Mouse (Mus musculus) lung, postnatal 0 days (tissue): Measurements from ENCODE around the gene Sbk3. TPM values are rescaled to one million over a fixed set of nuclear protein-coding genes. Genes with fewer than 3 reads are reported as not detected.

Experiments used
- ATAC-seq: fragments of 200-750 bp; cut with Nextera tagmentation; 2 replicates; pipeline ENCODE4 v1.8.0; 2017; ENCODE audit warnings: moderate library complexity
- DNase-seq: peaks from one replicate; pipeline ENCODE4 v3.0.0-alpha.2; 2016; ENCODE audit warnings: low spot score
- H3K27ac ChIP-seq: fragments of 300-500 bp; sonication (generic); 2 replicates; pipeline ENCODE4 v1.5.1; 2014; ENCODE audit warnings: antibody characterized with exemption, mild to moderate bottlenecking, low read length, mixed read lengths
- H3K27me3 ChIP-seq: fragments of 300-500 bp; sonication (generic); replicated peaks from 2 replicates; pipeline ENCODE4 v1.6.1; 2014; ENCODE audit warnings: low read length, mixed read lengths; ENCODE audit not compliant: insufficient read depth
- H3K36me3 ChIP-seq: fragments of 300-500 bp; sonication (generic); 2 replicates; pipeline ENCODE4 v1.6.1; 2014; ENCODE audit warnings: low read length, mixed read lengths; ENCODE audit not compliant: insufficient read depth
- H3K4me1 ChIP-seq: fragments of 300-500 bp; sonication (generic); 2 replicates; pipeline ENCODE4 v1.6.1; 2014; ENCODE audit warnings: antibody characterized with exemption, low read depth, low read length, mixed read lengths; ENCODE audit not compliant: insufficient read depth
- H3K4me2 ChIP-seq: fragments of 300-500 bp; sonication (generic); replicated peaks from 2 replicates; pipeline ENCODE4 v1.6.1; 2014; ENCODE audit warnings: low read depth, mild to moderate bottlenecking, low read length, moderate library complexity, mixed read lengths
- H3K4me3 ChIP-seq: fragments of 300-500 bp; sonication (generic); 2 replicates; pipeline ENCODE4 v1.5.1; 2014; ENCODE audit warnings: low read depth, low read length
- H3K9ac ChIP-seq: fragments of 300-500 bp; sonication (generic); replicated peaks from 2 replicates; pipeline ENCODE4 v1.6.1; 2014; ENCODE audit warnings: low read depth, mild to moderate bottlenecking
- H3K9me3 ChIP-seq: fragments of 300-500 bp; sonication (generic); 2 replicates; pipeline ENCODE4 v1.6.1; 2016; ENCODE audit warnings: low read length, mixed read lengths
- CTCF ChIP-seq: IDR thresholded peaks from 2 replicates; pipeline ENCODE4 v1.5.1; 2016; ENCODE audit warnings: antibody characterized with exemption, mild to moderate bottlenecking
- EP300 ChIP-seq: IDR thresholded peaks from 2 replicates; pipeline ENCODE4 v1.6.1; 2016; ENCODE audit warnings: antibody characterized with exemption, mild to moderate bottlenecking, control low read depth
- WGBS: fragments of 180-500 bp; shearing (Covaris S2); extraction: QIAGEN DNeasy Blood & Tissue Kit; methylation state at CpG from one replicate; pipeline ENCODE4 v1.1.7; 2014; 5-methylcytosine and 5-hydroxymethylcytosine counted together
- polyA plus RNA-seq: library from polyadenylated mRNA; unstranded; fragments of >200 nt; fragmentation: Nextera tagmentation; extraction: Ambion mirVana; gene quantifications from 2 replicates; pipeline ENCODE4 v1.2.1, GENCODE M21; 2015

Sbk3 gene
- polyA plus RNA-seq, 1 experiment from 2014 or later, result 0.37 TPM

DNA sequence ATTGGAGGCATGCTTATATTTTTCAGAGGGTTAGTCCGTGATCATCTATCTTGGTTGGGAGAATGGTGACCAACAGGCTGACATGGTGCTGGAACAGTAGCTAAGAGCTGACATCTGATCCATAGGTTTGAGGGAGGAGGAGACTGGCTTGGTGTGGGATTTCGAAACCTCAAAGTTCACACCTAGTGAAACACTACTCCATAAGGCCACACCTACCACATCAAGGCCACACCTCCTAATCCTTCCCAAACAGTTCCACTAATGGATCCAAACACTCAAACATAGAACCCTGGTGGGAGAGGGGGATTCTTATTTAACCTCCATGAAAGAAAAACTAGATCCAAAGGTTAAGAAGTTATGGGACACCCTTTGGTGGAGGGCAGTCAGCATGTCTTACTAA, 46.0 kb upstream of the Sbk3 start:
- Histone ChIP-seq H3K4me3 (no peak overlapping the region), H3K4me1 (0 out of 2 replicates have a peak, but pooled peaks cover 4% of the 10 kb centered on the region), H3K9ac (no peak overlapping the region), H3K9me3 (no peaks in the 10 kb centered on the region), H3K27me3 (no peaks in the 10 kb centered on the region), H3K36me3 (no peaks in the 10 kb centered on the region), H3K27ac (no peak overlapping the region), H3K4me2 (no peak overlapping the region)
- DNase-seq (no peak), ATAC-seq (no peak)
- WGBS, result 96% methylated on average over 2 of the region's 2 CpGs
- TF ChIP-seq CTCF, result no peak
- TF ChIP-seq EP300, result no peak

DNA sequence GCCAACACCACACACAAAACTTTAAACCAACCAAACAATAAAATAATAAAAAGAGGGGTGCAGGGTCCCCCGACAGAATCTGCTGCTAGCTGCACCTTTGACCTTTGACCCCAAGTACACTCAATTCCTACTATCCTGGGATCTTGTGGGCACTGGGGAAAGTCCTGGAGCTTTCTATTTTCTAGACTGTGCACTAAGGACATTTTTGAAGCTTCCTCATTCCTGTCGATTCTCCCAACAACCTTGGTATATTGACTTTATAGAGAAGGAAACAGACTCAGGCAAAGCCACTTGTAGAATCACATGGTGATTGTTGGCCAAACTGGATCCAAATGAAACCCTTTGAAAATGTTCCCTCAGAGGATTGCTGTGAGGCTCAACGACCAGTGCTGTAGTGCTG, 45.1 kb upstream of the Sbk3 start:
- WGBS, result 46% methylated on average over 3 of the region's 3 CpGs
- DNase-seq (peak; percentile 63), ATAC-seq (no peak)
- H3K9me3 ChIP-seq, result no peaks in the 10 kb centered on the region
- H3K27ac ChIP-seq, result peak overlapping the region; percentile 97
- peak overlapping the region; percentile 68 for H3K4me2 ChIP-seq
- peak overlapping the region; percentile 69 for H3K9ac ChIP-seq
- no peaks in the 10 kb centered on the region for H3K27me3 ChIP-seq
- peaks cover 6% of the 10 kb centered on the region for H3K36me3 ChIP-seq
- H3K4me1 ChIP-seq, result 0 out of 2 replicates have a peak, but pooled peaks cover 1% of the 10 kb centered on the region
- TF ChIP-seq CTCF (no peak), EP300 (no peak)
- peak overlapping the region; percentile 61 for H3K4me3 ChIP-seq

DNA sequence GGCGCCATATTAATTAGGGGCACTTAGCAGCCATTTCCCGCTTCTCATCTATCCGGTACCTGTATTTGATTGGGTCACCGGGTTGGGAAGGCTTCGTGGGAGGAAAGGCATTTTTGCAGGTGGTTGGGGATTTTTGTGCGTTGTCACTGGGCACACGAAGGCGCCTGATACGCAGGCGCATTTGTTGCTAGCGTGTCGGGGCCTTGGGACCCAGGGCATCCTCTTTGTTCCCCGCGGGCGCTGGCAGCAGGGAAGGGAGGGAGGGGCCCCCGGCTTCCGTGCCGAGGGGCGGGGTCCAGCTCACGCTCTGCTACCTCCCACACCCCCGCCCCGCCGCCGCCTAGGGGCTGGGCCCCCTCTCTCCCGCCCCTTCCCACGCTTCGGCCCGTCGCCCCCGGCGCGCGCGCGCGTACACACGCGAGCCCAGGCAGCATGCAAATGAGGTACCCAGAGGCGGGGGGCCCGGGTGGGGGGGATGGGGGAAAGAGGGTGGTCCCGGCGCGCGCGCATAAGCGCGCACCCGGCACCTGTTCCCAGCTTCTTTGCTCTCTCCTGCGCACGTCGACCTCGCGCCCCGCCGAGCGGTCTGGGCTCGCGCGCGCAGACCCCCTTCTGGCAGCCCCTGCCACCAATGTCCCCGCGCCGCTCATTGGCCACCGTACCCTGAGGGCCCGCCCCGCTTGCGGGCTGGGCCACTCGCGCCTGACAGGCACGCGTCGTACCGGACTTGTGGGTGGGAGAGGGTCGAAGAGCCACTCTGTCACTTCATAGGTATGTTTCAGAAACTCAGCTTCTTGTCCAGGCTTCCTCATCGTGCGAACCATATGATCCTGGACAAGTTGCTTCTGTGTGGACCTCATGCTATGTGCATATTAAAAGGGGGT, 44.4 kb upstream of the Sbk3 start, which contains the start of gene Gm44973:
Gm44973 (plus strand) TSS at position 379 of the 884 bp plus-strand sequence.
- ATAC-seq (peak; percentile 82), DNase-seq (peak; percentile 98)
- H3K27me3 ChIP-seq, result no peaks in the 10 kb centered on the region
- H3K4me1 ChIP-seq, result no peaks in the 10 kb centered on the region
- 0 out of 2 replicates have a peak, but pooled peaks have one; percentile 3 for TF ChIP-seq CTCF
- TF ChIP-seq EP300, result no peak
- peak within 1 kb of the TSS; percentile 69 for H3K9ac ChIP-seq
- H3K36me3 ChIP-seq, result peaks cover 13% of the 10 kb centered on the region
- peak within 1 kb of the TSS; percentile 97 for H3K27ac ChIP-seq
- WGBS, result under 1% methylated on average over 55 of the region's 76 CpGs
- peak within 1 kb of the TSS; percentile 68 for H3K4me2 ChIP-seq
- H3K9me3 ChIP-seq, result no peaks in the 10 kb centered on the region
- H3K4me3 ChIP-seq, result peak within 1 kb of the TSS; percentile 61

DNA sequence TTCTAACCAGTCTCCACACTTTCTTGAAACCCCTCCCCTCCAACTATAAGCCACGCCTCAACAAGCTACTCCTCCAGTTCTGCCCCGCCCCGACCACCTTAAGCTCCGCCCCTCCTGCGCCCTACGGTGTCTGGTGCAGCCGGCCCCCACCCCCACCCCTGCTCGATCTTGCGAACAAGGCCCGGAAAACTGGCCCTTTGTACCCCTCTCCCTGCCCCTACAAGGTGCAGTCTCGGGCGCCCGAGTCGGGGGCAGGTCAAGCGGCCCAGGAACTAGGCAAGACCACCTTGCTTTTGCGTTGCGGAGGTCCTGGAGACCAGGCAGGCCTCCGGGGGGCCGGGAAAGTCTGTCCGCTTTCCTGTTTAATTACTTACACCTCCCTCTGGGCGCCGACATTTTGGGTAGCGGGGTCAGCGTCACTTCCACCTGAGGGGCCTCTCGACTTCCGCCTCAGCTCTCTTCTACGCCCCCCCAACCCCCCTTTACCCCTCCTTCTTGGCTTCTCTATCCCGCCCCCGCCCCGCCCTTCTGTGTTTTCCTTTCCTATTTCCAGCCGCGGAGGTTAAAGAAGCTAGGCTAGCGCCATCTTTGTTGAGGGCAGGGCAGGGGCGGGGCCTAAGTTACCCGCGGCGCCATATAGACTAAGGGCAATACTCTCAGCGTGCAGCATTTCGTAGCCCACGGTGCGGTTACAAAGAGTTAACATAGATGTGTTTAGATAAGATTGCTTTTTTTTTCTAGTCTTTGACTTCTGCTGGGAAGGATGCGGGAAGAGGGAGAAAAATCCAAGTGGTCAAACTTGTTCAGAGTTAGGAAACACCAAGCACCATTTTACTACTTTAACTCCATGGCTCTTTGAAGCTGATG, 43.5 kb upstream of the Sbk3 start, which contains the start of the genes Zfp524 and Fiz1:
Zfp524 (plus strand) TSS at position 165 of the 867 bp plus-strand sequence.
Fiz1 (minus strand) TSS at position 447 of the 867 bp plus-strand sequence.
- DNase-seq (peak; percentile 97), ATAC-seq (peak; percentile 79)
- Histone ChIP-seq H3K27me3 (no peaks in the 10 kb centered on the region), H3K36me3 (peaks cover 14% of the 10 kb centered on the region), H3K9me3 (no peaks in the 10 kb centered on the region), H3K4me1 (no peaks in the 10 kb centered on the region), H3K4me2 (peak within 1 kb of the TSS; percentile 68), H3K4me3 (peak within 1 kb of the TSS; percentile 61), H3K27ac (peak within 1 kb of the TSS; percentile 97), H3K9ac (peak within 1 kb of the TSS; percentile 69)
- TF ChIP-seq CTCF (no peak), EP300 (0 out of 2 replicates have a peak, but pooled peaks have one; percentile 8)
- WGBS, result 1% methylated on average over 42 of the region's 42 CpGs

DNA sequence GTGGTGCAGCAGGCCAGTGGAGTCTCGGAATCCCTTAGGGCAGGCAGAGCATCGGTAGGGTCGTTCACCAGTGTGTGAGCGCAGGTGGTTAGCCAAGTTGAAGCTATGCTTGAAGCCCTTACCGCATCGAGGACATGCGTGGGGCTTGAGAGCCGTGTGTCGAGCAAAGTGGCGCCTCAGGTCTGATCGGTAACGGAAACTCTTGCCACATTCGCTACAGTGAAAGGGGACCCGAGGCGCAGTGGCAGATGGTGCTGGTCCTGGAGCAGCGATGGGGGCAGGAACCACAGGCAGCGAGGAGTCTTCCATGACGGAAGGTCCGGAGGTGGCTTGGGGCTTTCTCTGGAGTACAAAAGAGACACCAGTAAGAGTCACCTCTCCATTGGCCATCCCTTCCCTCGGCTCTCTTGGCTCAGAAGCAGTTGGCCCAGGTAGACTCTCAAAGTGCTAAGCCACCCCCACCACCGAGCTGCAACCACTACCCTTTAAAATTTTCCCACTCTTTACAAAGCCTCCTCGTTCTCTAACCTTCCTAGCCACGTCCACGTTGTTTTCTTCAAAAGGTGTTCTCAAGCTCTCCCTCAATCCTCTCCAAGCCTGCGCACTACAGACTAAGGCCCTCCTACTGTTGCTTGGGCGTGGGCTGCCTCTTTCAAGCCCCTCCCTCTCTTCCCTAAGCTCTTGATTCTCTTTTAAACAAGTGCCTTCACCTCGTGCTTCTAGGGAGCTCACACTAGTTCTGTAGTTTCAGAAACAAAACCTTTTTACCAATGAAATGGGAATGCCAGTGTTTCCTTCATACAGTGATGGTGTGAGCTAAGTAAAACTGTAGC, 41.9 kb upstream of the Sbk3 start:
- Histone ChIP-seq H3K9me3 (no peaks in the 10 kb centered on the region), H3K27ac (peak overlapping the region; percentile 40; the same call in 1 of the 2 replicates), H3K27me3 (no peaks in the 10 kb centered on the region), H3K4me1 (no peaks in the 10 kb centered on the region), H3K4me3 (no peak overlapping the region), H3K9ac (no peak overlapping the region), H3K4me2 (no peak overlapping the region; the same call in 1 of the 2 replicates), H3K36me3 (peaks cover 30% of the 10 kb centered on the region)
- ATAC-seq, result no peak
- TF ChIP-seq CTCF (no peak), EP300 (no peak)
- peak; percentile 80 for DNase-seq
- WGBS, result 80% methylated on average over 27 of the region's 27 CpGs
